Mouse (Mus musculus) erythroblast, embryonic 14.5 days (primary cell): ENCODE results near the gene Dpf2. TPM values are rescaled to one million over a fixed set of nuclear protein-coding genes. Genes with fewer than 3 reads are reported as not detected.

Source experiments
- H3K27me3 ChIP-seq: 2 replicates; pipeline ENCODE4 v1.6.1; 2012; ENCODE audit warnings: inconsistent platforms; ENCODE audit not compliant: control insufficient read depth
- H3K36me3 ChIP-seq: 2 replicates; pipeline ENCODE4 v1.6.1; 2012; ENCODE audit warnings: mild to moderate bottlenecking, inconsistent platforms; ENCODE audit not compliant: control insufficient read depth
- H3K4me1 ChIP-seq: 2 replicates; pipeline ENCODE4 v1.6.1; 2012; ENCODE audit warnings: inconsistent platforms; ENCODE audit not compliant: control insufficient read depth
- H3K4me3 ChIP-seq: replicated peaks from 2 replicates; pipeline ENCODE3; 2012; ENCODE audit warnings: moderate library complexity, mild to moderate bottlenecking, inconsistent platforms
- H3K9me3 ChIP-seq: 2 replicates; pipeline ENCODE4 v1.6.1; 2012; ENCODE audit warnings: low read length, inconsistent platforms, mixed read lengths; ENCODE audit not compliant: control insufficient read depth
- GATA1 ChIP-seq: IDR thresholded peaks from 2 replicates; pipeline ENCODE4 v1.6.1; 2012; ENCODE audit warnings: low read length, inconsistent platforms, mixed read lengths
- TAL1 ChIP-seq: IDR thresholded peaks from 3 replicates; pipeline ENCODE4 v1.6.1; 2012; ENCODE audit warnings: low read length, inconsistent platforms, mixed read lengths
- polyA plus RNA-seq: library from polyadenylated mRNA; stranded (reverse); fragments of >175 nt; gene quantifications from 2 replicates; pipeline ENCODE4 v1.2.3, GENCODE M21; 2012

Gene Dpf2
- polyA plus RNA-seq, 1 experiment = 2.7 TPM

- peaks cover 15% of the 10 kb centered on the region for H3K9me3 ChIP-seq
- no peaks in the 10 kb centered on the region; the same call in 1 of the 2 replicates for H3K27me3 ChIP-seq
- TF ChIP-seq TAL1 = no peak
- no peak for TF ChIP-seq GATA1
- peaks cover 79% of the 10 kb centered on the region for H3K36me3 ChIP-seq
- H3K4me1 ChIP-seq = no peaks in the 10 kb centered on the region
- H3K4me3 ChIP-seq = no peak overlapping the region
Measured at GRCm38 (mm10) chr19:5864710-5865398, 48.0 kb downstream of the Dpf2 start.

- no peak for TF ChIP-seq TAL1
- TF ChIP-seq GATA1 = no peak
- Histone ChIP-seq H3K36me3 (peaks cover 72% of the 10 kb centered on the region), H3K27me3 (no peaks in the 10 kb centered on the region; the same call in 1 of the 2 replicates), H3K4me1 (no peaks in the 10 kb centered on the region), H3K4me3 (no peak overlapping the region), H3K9me3 (peaks cover 15% of the 10 kb centered on the region)
Measured at GRCm38 (mm10) chr19:5863776-5864175, 49.0 kb downstream of the Dpf2 start.

GRCm38 (mm10) chr19:5862335-5863085 lies 50.3 kb downstream of the Dpf2 start:
- Histone ChIP-seq H3K9me3 (peaks cover 15% of the 10 kb centered on the region), H3K4me3 (no peak overlapping the region), H3K27me3 (no peaks in the 10 kb centered on the region; the same call in 1 of the 2 replicates), H3K4me1 (no peaks in the 10 kb centered on the region), H3K36me3 (peaks cover 69% of the 10 kb centered on the region)
- TF ChIP-seq TAL1 (no peak), GATA1 (no peak)

GRCm38 (mm10) chr19:5856604-5857003 lies 56.2 kb downstream of the Dpf2 start:
- H3K4me3 ChIP-seq = no peak overlapping the region
- peaks cover 6% of the 10 kb centered on the region for H3K9me3 ChIP-seq
- H3K4me1 ChIP-seq = peaks cover 14% of the 10 kb centered on the region
- TF ChIP-seq GATA1 = no peak
- no peak for TF ChIP-seq TAL1
- peaks cover 65% of the 10 kb centered on the region for H3K36me3 ChIP-seq
- no peaks in the 10 kb centered on the region for H3K27me3 ChIP-seq

- no peaks in the 10 kb centered on the region for H3K9me3 ChIP-seq
- no peak overlapping the region for H3K4me3 ChIP-seq
- peaks cover 59% of the 10 kb centered on the region for H3K4me1 ChIP-seq
- no peaks in the 10 kb centered on the region for H3K27me3 ChIP-seq
- TF ChIP-seq TAL1 = no peak
- no peak for TF ChIP-seq GATA1
- peaks cover 34% of the 10 kb centered on the region for H3K36me3 ChIP-seq
Measured at GRCm38 (mm10) chr19:5852035-5852722, 60.6 kb downstream of the Dpf2 start.

- peaks cover 65% of the 10 kb centered on the region for H3K4me1 ChIP-seq
- H3K4me3 ChIP-seq = peak overlapping the region; percentile 6
- H3K36me3 ChIP-seq = peaks cover 28% of the 10 kb centered on the region
- no peaks in the 10 kb centered on the region for H3K27me3 ChIP-seq
- TF ChIP-seq GATA1 = no peak
- no peak for TF ChIP-seq TAL1
- H3K9me3 ChIP-seq = no peaks in the 10 kb centered on the region
Measured at GRCm38 (mm10) chr19:5851481-5851971, 61.3 kb downstream of the Dpf2 start.

GRCm38 (mm10) chr19:5850860-5851259 lies 62.0 kb downstream of the Dpf2 start:
- Histone ChIP-seq H3K4me3 (no peak overlapping the region), H3K36me3 (peaks cover 24% of the 10 kb centered on the region), H3K9me3 (no peaks in the 10 kb centered on the region), H3K27me3 (no peaks in the 10 kb centered on the region), H3K4me1 (peaks cover 72% of the 10 kb centered on the region)
- no peak for TF ChIP-seq TAL1
- TF ChIP-seq GATA1 = no peak

GRCm38 (mm10) chr19:5849843-5850527 lies 62.8 kb downstream of the Dpf2 start:
- peaks cover 20% of the 10 kb centered on the region for H3K36me3 ChIP-seq
- H3K27me3 ChIP-seq = no peaks in the 10 kb centered on the region
- peaks cover 79% of the 10 kb centered on the region for H3K4me1 ChIP-seq
- TF ChIP-seq GATA1 (no peak), TAL1 (no peak)
- H3K9me3 ChIP-seq = no peaks in the 10 kb centered on the region
- peak overlapping the region; percentile 67 for H3K4me3 ChIP-seq
